ENCODE assay signal across 8 mouse cellular contexts in genomic region chr16:62646113-62646512, GRCm38 (mm10).
DNase-seq lines count a peak whose midpoint lies in the region; ATAC-seq and TF ChIP-seq lines count a peak whose summit lies in the region.

No protein-coding gene starts in this region.

- H3K4me1 ChIP-seq in cortical plate, adult 2 months (ENCODE audit: control insufficient read depth, insufficient read depth, low read length), result peaks cover 3% of the 10 kb centered on the region; the same call in 1 of the 2 replicates
- H3K4me1 ChIP-seq in limb, embryonic 13.5 days, result no peaks in the 10 kb centered on the region

- no peak overlapping the region for H3K4me3 ChIP-seq in layer of hippocampus, adult 2 months
- no peak overlapping the region for H3K4me3 ChIP-seq in cortical plate, adult 2 months (ENCODE audit: insufficient read depth, low read length)
- H3K4me3 ChIP-seq in limb, embryonic 13.5 days, result no peak overlapping the region

- H3K36me3 ChIP-seq in limb, embryonic 13.5 days, result no peaks in the 10 kb centered on the region

- H3K4me2 ChIP-seq in limb, embryonic 13.5 days (replicated peaks), result no peak overlapping the region

- WGBS in limb, embryonic 13.5 days, result 79% methylated on average over 1 of the region's 1 CpGs

- peak; percentile 28; the same call in 1 of the 2 replicates for ATAC-seq in limb, embryonic 13.5 days (ENCODE audit: low FRiP score, low read depth)
- ATAC-seq in inflammation-experienced regulatory T-cells, adult 6 months, result no peak

- no peaks in the 10 kb centered on the region for H3K9me3 ChIP-seq in limb, embryonic 13.5 days

- DNase-seq in layer of hippocampus, adult 2 months (ENCODE audit: low spot score in 2 of 2), result peak in 1 of 2 experiments; percentile 41
- DNase-seq in layer of hippocampus, postnatal 36 days, result no peak
- DNase-seq in MN1 (ENCODE audit: low spot score), result peak; percentile 26
- DNase-seq in adrenal gland, postnatal 4 days (ENCODE audit: low spot score in 2 of 2), result no peak
- no peak for DNase-seq in yolk sac, embryonic 10.5 days (ENCODE audit: low spot score)

- 0 out of 2 replicates have a peak overlapping the region, but pooled peaks have one; percentile 32 for H3K27ac ChIP-seq in layer of hippocampus, adult 2 months
- H3K27ac ChIP-seq in cortical plate, adult 2 months (ENCODE audit: insufficient read depth, low read length), result no peak overlapping the region
- no peak overlapping the region for H3K27ac ChIP-seq in limb, embryonic 13.5 days

- no peak for TF ChIP-seq POLR2A in cortical plate, adult 2 months (IDR thresholded peaks at IDR 0.05; ENCODE audit: extremely low read depth, insufficient read depth, low read length)

- no peak overlapping the region for H3K9ac ChIP-seq in limb, embryonic 13.5 days

- H3K27me3 ChIP-seq in limb, embryonic 13.5 days, result no peaks in the 10 kb centered on the region; the same call in 1 of the 2 replicates

- peak; percentile 80 for TF ChIP-seq CTCF in layer of hippocampus, adult 2 months (conservative IDR thresholded peaks at IDR 0.05)
- peak; percentile 61 for TF ChIP-seq CTCF in cortical plate, adult 2 months (IDR thresholded peaks at IDR 0.05; ENCODE audit: extremely low read depth, insufficient read depth, low read length)
